Mouse (Mus musculus): ENCODE data around the gene Trhr2.

- no peak for TF ChIP-seq POLR2A (IDR thresholded peaks at IDR 0.05; ENCODE audit: low read depth, low read length)
- TF ChIP-seq CTCF (IDR thresholded peaks at IDR 0.05; ENCODE audit: extremely low read depth, insufficient read length, insufficient replicate concordance, low read depth, low read length), result no peak
Observed at GRCm38 (mm10) chr8:122407678-122408077, 47.1 kb upstream of the Trhr2 start.
